Mouse (Mus musculus) lung, postnatal 4 days (tissue): Measurements from ENCODE around the gene Col4a2.

Experiments used
- DNase-seq, 2 experiments: peaks; one replicate each; pipeline ENCODE4 v3.0.0; 2021

The Col4a2 gene

DNA sequence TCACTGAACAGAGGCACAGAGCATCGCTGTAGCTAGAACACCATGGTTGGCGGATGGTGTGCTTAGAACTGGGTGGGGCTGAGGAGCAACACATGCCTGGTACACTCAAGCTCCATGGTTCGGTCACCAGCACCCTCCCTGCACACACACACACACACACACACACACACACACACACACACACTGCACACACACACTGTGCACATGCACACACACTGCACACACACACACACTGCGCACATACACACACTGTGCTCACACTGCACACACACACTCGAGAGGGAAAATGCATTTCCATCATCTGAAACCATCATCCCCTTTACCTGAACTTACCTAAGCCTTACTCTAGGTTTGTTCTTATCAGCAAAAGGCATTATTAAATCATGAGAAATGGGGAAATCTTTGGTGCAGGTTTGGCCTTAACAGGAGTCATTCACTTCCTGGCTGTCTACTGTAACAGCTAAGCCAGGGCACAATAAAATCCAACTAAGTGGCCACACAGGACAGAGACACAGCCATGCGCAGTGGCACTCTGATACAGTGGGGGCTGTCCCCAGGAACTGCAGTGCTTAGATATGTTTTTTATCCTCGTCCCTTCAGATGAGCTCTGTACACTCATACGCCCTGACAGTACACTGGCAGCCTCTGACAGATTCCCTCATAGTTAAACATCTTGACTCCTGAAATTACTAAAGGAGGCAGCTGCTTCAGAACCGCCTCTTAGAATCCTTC lies 49.1 kb downstream of the Col4a2 start:
- no peak for DNase-seq

DNA sequence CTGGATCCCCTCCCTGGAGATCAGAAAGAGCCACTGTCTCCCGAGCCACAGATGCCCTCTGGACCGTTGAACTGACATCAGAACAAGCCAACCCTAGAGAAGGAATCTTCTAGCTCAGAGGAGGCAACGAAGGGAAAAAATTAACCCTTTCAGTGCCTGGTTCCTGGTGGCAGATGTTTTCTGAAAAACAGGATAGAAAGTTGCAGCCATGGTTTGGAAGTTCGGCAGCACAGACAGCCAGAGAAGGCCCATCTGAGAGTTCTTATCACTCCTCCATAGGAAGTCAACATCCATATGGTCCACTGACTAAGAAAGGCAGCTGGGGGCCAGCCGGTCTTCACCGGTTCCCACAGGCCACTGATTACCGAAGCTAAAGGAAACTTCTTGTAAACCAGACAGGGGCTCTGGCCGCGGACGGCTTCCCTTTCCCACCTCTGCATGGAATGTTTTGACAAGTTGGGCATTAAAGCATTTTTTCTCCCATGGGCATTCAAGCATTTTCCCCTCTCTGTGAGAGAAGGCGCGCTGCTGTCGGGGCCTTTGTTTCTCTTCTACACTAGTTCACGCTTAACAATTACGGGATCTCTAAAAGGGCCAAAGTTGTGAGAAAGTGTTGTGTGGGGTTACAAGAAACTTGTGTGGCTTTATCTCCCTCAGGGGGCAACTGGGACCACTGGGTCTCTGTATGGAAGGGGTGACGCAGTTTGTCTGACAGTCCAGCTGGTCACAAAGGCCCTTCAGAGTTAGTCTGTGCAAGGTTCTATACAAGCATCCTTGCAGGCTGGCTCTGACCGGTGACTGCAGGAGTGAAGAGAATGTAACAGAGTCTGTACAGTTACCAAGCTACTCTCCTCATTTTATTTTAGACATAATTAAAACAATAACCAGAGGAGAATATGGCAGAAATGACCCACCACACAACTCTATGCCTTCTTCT lies 49.9 kb downstream of the Col4a2 start:
- DNase-seq: peak in 1 of 2 experiments; percentile 55

DNA sequence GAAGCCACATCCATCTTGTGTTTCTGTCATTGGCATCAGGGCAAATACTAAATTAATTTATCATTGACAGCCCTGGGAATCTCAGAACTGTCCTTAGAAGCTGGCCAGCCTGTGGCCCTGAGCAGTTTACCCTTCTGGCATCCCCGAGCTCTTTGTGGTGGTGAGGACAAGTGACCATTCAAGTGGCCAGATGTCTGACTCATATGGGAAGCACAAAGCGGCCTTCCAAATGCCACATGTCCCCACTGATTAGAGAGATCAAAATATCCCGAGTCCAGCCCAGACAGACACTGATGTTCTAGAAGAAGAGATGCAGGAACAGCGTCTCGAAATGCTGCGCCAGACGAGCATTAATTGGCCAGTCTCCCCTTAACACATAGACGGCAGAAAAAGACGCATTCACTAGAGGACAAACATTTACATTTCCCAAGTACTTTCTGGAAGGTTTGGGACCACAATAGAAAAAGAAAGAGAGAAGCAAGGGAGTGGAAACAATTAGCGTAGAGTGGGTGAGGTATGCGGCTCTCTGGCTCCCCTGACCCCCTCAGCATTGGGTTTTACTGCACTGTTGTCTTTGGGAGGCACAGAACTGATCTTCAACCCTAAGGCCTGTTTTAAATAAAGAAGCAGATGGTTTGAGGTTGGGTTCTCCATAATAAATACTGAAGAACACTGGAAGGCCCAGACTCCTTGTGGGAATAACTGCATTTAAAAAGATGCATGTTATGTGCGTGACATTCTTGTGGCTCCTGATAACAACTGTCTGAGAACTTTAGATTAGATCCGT lies 50.9 kb downstream of the Col4a2 start:
- no peak for DNase-seq

DNA sequence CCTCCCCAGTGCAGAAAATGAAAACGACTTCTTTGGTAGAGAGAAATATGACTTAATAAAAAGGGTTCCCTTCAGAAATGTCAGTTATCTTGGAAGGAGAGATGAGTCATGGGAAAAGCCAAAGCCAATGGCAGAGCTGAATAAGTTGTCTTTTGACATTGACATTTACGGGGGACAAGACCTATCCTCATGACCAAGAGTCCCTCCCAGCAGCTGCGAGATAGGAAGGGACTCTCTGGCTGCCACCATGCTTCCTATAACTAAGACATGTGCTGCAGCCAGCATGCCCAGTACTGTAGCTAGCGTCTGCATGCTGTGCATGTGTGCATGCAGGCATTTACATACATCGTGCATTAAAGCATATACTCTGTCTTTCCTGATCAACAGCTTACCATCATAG lies 53.6 kb downstream of the Col4a2 start:
- no peak for DNase-seq

DNA sequence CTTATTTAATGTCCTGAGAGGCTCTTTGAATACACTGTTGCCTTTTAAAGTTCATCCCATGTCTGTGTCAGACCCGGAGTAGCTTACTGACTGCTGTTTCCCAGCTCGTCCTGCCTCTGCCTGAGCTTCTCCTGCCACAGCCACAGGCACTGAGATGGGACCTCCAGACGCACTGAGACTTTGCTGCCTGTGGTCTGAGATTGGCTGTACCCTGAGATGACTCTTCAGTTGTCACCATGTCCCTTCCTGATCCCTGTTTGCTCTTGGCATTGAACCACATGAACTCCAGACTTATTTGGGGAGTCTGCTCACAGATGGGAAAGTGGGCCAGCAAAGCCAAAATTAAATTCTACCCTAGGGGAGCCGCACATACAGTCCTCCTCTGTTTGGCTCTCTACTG lies 54.1 kb downstream of the Col4a2 start:
- no peak for DNase-seq

DNA sequence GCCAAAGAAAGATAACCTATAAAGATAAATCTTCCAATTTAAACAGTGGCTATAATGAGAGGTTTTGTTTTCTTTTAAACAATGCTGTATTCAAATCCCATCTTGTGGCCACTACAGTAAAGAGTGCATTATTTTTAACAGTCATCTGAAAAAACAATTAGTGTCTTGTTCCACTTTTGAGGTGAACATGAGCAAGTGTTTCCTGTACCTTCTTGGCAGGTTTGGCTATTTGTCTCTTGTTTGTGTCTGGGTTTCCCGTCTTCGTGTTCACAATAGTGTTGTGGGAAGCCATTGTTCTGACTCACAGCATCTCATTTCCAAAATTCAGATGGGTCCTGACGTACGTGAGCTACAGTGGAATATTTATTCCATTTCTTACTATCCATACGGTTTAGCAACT lies 55.1 kb downstream of the Col4a2 start:
- DNase-seq: no peak

DNA sequence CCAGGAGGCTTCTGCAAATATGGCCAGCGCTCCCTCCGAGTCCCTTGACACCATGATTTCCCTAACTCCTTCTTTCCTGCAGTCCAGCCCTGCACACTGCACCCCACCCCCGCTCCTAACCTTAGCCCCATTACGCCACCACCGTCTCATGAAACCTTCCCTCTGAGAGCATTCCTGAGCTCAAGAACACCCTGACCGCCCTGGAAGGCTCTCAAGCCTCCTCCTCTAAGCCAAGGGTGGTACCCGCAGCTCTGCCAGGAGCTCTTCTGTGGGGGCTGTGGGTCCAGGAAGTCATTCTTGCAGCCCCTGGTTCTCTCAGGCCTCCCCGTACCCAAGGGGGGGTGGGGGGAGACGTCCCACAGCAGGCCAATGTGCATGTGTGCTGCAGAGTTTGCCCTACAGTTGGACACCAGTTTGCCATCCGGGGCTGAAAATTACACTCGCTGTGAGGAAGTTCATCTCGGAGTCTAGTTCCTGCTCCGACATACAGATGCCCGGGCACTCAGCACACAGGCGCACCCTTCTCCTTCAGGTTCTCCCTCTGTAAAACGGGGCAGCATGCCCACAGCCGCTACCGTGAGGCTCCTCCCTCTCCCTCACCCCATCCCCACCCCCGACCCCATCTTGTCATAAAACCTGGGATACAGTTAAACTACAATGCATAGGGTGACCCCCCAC lies 57.1 kb downstream of the Col4a2 start:
- DNase-seq: peak; percentile 76 to 87

DNA sequence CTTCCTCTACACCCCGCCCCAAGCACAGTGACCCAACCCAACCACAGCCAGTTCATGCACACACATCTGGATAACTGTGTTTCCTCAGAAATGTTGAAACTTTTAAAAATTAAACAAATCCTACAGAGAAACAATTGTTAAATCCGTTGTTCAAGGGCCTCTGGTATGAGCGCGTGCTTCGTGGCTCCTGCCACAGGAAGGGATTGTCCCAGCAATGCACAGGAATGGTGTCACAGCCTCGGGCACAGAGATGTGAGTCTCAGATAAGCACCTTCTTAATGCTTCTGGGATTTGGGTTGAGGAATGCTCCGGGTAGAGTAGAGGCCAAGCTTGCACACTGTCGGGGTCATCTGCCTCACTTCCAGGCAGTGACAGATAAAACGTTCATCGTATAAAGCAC lies 58.7 kb downstream of the Col4a2 start:
- DNase-seq: no peak

DNA sequence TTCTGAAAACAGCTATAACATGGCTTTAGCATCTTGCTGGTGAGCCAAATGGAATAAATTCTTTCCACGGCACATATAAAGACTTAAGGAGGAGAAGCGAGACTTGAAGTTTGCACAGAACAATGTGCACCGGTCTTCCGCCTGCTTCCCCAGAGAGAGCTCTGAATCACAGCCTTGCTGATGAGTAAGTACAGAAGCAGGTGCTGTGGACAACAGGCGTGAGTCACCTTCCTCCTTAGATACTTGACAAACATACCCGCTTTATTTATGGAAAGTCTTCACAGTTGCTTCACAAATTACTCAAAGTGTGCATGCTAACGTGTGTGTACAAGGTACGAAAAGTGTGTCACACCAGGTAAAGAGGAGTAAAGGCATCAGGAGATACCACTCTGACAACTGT lies 59.5 kb downstream of the Col4a2 start:
- no peak for DNase-seq

DNA sequence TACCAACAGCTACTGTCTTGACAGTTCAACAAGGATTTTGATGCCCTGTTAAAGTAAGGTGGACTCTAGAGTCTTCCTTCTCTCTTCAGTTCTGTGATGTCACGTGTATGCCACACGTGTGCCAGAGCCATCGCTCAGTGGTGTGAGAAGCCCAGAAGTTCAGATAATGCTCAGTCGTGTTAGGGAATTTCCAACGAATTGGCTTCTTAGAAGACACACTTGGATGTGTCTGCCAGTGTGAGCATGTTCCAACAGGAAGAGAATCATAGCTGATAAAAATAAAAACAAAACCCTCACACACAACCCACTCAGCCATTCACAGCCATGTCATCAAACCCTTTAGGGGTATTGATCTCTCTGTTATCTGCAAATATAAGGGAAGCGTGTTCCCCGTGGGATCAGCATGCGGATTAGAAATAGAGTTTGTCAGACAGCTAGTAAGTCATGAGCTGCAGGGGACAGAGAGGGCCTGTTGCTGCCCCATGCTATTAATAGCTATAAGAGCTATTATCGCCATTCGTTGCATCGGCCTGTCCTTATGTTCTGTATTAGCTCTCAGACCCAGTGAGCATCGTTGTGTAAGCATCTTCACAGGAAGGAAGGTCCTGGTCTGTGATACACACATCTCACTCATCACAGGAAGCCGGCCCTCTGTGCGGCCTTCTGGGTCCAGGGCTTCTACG lies 61.2 kb downstream of the Col4a2 start:
- no peak for DNase-seq

DNA sequence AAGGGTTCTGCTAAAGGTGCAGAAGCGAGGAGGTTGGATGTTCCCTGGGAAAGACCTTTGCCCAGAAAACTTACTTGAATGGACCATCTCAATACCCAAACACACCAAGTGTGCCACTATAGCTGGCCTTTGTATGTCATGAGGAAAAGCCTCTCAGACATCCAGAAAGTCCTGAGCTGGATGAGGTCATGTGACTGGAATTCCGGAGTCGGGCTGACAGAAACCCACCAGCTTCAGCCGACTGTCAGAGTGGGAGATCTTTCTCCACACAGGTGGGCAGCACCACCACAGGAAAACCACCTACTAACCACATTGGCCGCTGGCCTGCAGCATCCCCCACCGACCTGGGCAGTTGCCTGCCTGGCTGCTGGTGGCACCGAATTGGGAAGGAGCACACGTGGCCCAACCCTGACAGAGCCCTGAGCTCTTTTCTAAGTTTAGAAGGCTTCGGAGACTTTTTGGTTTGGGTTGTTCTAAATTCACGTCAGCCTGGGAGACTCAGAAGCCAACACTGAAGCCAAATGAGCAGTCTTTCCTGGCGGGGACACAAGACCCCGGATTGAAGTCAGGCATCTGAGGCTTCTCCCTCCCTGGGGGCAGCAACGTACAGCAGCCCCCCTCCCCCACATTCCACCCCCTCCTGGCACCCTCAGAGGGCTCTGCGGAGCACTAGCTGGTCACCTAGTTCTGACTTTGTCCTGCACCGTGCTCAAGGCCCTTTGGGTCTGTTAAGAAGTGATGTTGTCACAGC lies 61.9 kb downstream of the Col4a2 start:
- DNase-seq: no peak

DNA sequence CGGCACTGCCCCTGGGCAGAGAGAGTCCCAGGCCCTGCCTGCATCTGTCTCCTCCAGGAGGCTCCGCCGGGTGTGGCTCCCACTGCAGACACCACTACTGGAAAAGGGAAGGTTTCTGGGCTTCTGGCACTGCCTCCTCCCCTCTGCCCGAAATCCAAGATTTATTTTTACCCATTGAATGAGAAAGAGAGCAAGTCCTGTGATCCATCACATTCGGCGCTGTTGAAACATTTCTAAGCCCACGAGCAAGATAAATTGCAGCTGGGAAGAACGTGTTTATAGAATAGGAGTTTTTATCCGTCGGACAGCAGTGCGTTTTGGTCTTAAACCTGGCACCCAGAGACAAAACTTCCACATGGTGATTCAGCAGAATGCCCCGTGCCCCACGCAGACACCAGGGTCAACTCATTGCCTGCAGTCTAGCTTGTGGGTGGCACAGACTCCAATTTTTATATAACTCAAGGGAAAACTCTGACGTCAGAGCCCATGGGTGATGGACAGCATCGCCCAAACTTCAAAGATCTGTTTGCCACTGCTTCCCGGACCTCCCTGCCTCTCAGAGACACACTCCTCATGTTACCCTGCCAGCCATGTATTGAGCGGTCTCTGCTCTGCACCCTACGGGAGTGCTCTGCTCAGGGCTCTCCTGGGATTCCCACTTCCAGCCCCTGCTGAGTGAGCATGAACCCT lies 63.3 kb downstream of the Col4a2 start:
- no peak for DNase-seq

DNA sequence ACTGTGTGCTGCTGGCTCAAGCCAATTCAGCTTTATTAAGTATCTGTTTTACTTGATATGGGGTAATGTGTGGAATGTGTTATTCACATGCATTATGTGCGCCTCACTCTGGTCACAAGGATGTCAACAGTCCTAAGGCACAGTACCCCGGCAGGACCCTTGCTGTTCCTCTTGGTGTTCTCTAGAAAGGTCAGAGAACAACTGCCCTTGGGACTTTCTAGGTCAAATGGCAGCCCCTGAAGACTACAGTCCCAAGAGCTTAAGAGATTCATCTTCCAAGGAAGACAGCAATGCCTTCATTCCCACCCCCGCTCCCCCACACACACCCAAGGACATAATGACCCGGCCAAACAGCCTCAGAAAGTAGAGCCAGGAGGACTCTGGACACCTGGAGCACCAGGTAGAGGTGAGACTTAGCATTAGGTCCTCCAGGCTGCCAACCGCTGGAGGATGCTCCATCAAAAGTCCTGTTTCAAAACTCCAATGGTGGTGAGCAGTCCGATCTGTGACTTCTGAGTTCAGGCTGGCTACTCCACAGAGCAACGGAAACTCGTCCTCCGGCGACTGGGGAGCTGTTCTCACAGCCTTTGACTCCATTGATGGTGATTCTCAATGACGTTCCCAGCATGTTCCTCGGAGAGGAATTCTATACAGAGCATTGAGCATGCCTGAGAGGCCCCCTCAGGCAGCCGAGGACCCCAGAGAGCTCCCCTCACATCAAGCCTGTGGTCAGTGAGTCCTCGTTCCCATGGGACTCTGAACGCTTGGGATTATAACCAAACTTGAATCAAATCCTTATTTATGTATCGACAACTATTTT lies 65.0 kb downstream of the Col4a2 start:
- no peak for DNase-seq

DNA sequence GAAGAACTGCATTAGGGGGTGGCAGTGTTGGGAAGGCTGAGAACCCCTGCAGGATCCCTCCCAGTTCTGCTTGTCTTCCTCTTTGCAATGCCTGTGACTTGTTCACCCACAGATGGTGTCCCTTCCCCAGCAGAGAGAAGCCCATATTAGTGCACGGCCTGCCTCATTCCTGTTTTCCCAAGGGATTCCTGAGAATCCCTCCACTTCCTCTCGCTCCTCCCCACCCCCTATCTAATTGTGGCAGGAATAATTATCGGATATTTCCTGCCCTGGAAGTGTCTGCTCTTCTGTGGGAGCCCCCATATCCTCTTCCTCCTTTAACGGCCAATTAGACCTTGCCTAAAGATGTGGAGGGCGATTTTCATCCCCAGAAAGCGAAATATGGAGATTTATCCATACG lies 67.0 kb downstream of the Col4a2 start:
- DNase-seq: peak in 1 of 2 experiments; percentile 37

DNA sequence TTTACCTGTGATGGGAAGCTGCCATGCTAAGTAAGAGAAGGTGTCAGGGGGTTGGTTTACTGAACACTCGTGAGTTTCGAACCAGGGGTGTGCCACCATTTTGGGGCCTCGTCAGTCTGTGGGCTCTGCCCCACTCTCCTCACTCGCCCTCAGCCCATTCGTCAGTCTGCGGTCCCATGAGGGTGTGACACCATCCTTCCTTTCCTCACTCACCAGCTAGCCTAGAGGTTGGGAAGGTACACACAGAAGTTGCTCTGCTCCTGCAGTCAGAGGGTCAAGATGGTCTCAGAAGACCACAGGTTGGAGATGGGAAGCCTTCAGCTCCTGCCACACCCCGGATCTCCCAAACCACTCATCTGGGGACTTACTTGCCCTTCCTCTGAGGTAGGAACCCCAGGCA lies 68.9 kb downstream of the Col4a2 start:
- no peak for DNase-seq

DNA sequence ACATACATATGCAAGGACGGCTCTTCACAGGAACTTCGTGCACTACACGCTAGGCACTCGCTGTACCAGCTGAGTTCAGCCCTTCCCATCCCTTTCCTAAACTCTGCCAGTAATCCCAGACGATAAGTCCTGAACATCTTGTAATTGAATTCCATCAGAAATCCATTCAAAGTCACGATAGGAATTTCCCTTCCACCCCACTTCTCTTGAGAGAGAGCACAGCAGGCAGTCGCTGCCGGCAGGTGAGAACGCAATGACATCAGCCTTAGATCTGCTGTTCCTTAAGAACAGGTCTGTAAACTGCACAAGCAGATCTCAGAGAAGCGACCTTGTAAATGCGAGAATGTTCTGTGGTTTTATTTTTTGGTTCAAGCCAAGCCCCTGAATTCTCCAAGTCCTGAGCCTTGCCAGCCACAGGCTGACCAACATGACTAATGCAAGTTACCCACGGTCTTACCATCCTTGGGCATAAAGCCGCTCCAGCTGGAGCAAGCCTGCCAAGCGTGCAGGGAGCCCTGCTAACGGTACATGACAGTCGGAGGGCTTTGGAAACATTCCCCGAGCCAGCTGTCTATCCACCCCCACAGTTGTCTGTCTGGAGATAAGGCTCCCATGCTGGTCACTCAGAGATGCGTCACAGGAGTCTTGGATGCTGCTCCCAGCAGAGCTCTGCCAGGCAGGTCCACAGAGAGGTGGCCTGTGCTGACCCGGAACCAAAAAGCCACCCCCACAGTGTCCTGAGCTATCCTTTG lies 69.6 kb downstream of the Col4a2 start:
- peak; percentile 48 to 73 for DNase-seq

DNA sequence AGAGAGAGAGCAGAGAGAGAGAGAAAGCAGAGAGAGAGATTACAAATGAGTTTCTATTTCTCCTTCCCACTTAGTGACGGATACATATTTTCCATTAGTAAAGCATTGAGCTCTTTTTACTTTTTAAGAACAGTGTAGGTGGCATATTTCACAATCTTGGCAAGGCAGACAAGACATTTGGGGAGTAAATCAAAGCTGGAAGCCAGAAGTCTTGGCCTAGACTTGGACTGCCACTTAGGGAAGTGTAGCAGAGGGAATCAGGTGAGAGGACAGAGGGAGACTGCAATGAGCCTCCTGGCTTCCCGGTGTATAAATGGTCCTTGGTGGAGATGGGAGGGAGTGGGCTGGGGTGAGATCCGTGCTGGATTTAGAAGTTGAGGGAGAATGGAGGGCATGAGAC lies 70.3 kb downstream of the Col4a2 start:
- no peak for DNase-seq

DNA sequence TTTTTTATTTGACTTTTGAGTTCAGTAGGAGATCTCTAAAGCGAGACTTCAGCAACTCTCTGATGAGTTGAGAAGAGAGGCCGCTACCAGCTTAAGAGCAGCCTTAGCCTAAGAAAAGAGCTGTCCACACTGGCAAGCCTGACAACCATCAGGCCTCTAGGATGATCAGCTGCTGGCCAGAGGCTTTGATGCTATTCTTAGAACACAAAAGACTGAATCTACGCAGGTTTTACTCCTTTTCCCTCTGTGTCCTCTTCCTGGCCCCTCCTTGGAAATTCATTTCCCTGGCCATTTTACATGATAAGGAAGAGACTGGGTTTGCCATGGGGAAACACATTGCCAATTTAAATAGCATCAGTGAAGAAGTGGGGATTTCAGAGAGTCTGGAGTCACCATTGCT lies 70.8 kb downstream of the Col4a2 start:
- DNase-seq: no peak

DNA sequence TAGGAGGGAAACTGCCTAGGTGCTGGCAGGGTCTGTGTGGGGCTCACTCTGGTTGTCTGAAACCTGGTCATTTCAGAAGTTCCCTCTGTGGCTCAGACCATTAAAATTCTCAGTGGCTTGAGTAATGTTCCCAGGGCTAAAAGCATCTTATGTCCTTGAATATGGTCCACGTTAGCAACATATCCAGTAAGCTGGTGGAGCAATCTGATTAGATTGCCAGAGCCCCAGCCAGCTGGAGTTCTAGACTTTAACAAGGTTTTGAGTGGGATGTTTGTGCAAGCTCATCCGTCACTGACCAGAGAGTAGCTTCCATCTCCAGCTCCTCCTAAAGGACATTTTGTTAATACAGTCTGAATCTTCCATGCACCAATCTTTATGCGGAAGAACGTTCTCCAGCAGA lies 72.2 kb downstream of the Col4a2 start:
- peak in 1 of 2 experiments; percentile 54 for DNase-seq
